Mouse (Mus musculus) bone marrow, adult 2 months (tissue): ENCODE measurements around the gene Frem2. TPM values are rescaled to one million over a fixed set of nuclear protein-coding genes. Genes with fewer than 3 reads are reported as not detected.

ENCODE experiments used
- H3K27ac ChIP-seq: fragments of 200-500 bp; 2 replicates; pipeline ENCODE4 v1.5.1; 2012; ENCODE audit warnings: low read depth, mild to moderate bottlenecking, control low read depth, inconsistent platforms, low read length; ENCODE audit not compliant: control insufficient read depth, poor library complexity, insufficient read depth
- H3K4me1 ChIP-seq: fragments of 200-500 bp; 2 replicates; pipeline ENCODE4 v1.6.1; 2011; ENCODE audit warnings: low read length; ENCODE audit not compliant: control insufficient read depth, insufficient read depth
- H3K4me3 ChIP-seq: fragments of 200-500 bp; replicated peaks from 2 replicates; pipeline ENCODE3; 2011; ENCODE audit warnings: mild to moderate bottlenecking, low read depth, low read length, control low read depth; ENCODE audit not compliant: control insufficient read depth
- CTCF ChIP-seq: fragments of 200-500 bp; IDR thresholded peaks from 2 replicates; pipeline ENCODE4 v1.5.1; 2011; ENCODE audit warnings: low read length, control low read depth; ENCODE audit not compliant: control insufficient read depth, insufficient read depth
- POLR2A ChIP-seq: fragments of 200-500 bp; IDR thresholded peaks from 2 replicates; pipeline ENCODE4 v1.6.1; 2011; ENCODE audit warnings: low read depth, mild to moderate bottlenecking, control low read depth, low read length, borderline replicate concordance; ENCODE audit not compliant: control insufficient read depth
- WGBS: fragments of 180-500 bp; shearing (Covaris S2); methylation state at CpG from one replicate; pipeline ENCODE4 v1.1.7; 2018; 5-methylcytosine and 5-hydroxymethylcytosine counted together
- polyA plus RNA-seq: library from polyadenylated mRNA; stranded (reverse); fragments of >200 nt; gene quantifications from 2 replicates; pipeline ENCODE4 v1.2.4, GENCODE M21; 2011; ENCODE audit warnings: low replicate concordance; ENCODE audit not compliant: missing spikeins, insufficient read depth, insufficient read length

The Frem2 gene
- polyA plus RNA-seq, 1 experiment, result 0.22 TPM

- Histone ChIP-seq H3K4me3 (no peak overlapping the region), H3K4me1 (no peaks in the 10 kb centered on the region), H3K27ac (no peak overlapping the region)
- no peak for TF ChIP-seq CTCF
- 76% methylated on average over 4 of the region's 4 CpGs for WGBS
Measured at GRCm38 (mm10) chr3:53594471-53594870, 62.7 kb downstream of the Frem2 start.

GRCm38 (mm10) chr3:53593718-53594117 is 63.4 kb downstream of the Frem2 start:
- TF ChIP-seq CTCF, result no peak
- TF ChIP-seq POLR2A, result no peak
- Histone ChIP-seq H3K27ac (no peak overlapping the region), H3K4me3 (no peak overlapping the region), H3K4me1 (no peaks in the 10 kb centered on the region)
- WGBS, result 52% methylated on average over 3 of the region's 3 CpGs

DNA sequence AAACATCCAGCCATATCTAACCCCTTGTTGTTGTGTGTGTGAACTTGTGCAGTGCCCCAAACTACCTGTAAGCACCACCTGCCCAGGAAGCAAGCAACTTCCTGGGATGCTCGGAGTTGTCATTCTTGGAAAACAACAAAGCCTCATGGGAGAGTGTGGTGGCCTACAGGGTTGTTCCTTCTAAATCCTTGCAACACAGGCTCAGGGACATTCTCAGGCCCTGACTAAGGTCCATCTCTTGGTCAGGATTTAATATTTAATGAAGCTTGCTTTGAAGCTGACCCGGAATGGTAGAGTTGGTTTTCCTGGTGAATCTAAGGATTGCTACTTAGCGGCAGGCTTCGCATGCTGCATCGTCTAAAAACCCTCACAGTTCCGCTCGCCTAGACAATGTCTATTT is 65.1 kb downstream of the Frem2 start:
- Histone ChIP-seq H3K27ac (no peak overlapping the region), H3K4me3 (no peak overlapping the region), H3K4me1 (no peaks in the 10 kb centered on the region)
- TF ChIP-seq POLR2A, result no peak
- no peak for TF ChIP-seq CTCF
- WGBS, result 87% methylated on average over 7 of the region's 7 CpGs

GRCm38 (mm10) chr3:53590139-53590621 is 67.0 kb downstream of the Frem2 start:
- 0% methylated on average over 2 of the region's 2 CpGs for WGBS
- TF ChIP-seq POLR2A (no peak), CTCF (no peak)
- H3K27ac ChIP-seq, result no peak overlapping the region
- H3K4me3 ChIP-seq, result no peak overlapping the region
- H3K4me1 ChIP-seq, result no peaks in the 10 kb centered on the region

- Histone ChIP-seq H3K27ac (no peak overlapping the region), H3K4me3 (no peak overlapping the region), H3K4me1 (no peaks in the 10 kb centered on the region)
- TF ChIP-seq CTCF (no peak), POLR2A (no peak)
- 73% methylated on average over 8 of the region's 8 CpGs for WGBS
Measured at GRCm38 (mm10) chr3:53583248-53583647, 73.9 kb downstream of the Frem2 start.

GRCm38 (mm10) chr3:53580596-53581254 is 76.4 kb downstream of the Frem2 start:
- H3K4me1 ChIP-seq, result no peaks in the 10 kb centered on the region
- H3K27ac ChIP-seq, result no peak overlapping the region
- no peak overlapping the region for H3K4me3 ChIP-seq
- TF ChIP-seq CTCF, result no peak
- TF ChIP-seq POLR2A, result no peak
- WGBS, result 9% methylated on average over 5 of the region's 5 CpGs

DNA sequence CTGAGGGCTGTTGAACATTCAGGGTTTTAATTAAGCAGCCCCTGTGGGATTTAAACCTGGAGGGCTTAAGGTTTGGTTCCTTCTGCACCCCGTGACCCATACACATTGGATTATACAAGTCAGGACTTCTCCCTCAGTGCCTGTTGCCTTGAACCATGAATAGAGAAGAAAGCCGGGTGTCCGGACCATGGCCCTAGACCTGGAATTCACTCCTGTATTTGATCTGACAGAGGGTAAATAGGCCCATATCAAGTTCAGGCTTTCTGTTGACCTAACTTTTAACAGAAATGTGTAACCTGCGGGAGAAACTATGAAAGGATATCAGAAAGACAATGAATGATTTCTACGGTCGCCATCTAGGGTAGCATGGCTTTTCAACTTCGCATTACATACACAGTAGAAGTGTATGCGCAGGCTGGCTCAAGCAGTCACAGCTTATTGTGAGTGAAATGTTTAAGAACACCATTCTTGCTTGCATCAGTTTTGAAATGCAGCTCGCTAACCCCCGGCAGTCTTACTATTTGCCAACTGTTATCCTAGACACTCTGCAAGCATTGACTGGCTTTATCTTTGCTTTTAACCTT is 77.9 kb downstream of the Frem2 start:
- no peak for TF ChIP-seq POLR2A
- TF ChIP-seq CTCF, result no peak
- 84% methylated on average over 10 of the region's 10 CpGs for WGBS
- no peaks in the 10 kb centered on the region for H3K4me1 ChIP-seq
- H3K4me3 ChIP-seq, result no peak overlapping the region
- no peak overlapping the region for H3K27ac ChIP-seq

DNA sequence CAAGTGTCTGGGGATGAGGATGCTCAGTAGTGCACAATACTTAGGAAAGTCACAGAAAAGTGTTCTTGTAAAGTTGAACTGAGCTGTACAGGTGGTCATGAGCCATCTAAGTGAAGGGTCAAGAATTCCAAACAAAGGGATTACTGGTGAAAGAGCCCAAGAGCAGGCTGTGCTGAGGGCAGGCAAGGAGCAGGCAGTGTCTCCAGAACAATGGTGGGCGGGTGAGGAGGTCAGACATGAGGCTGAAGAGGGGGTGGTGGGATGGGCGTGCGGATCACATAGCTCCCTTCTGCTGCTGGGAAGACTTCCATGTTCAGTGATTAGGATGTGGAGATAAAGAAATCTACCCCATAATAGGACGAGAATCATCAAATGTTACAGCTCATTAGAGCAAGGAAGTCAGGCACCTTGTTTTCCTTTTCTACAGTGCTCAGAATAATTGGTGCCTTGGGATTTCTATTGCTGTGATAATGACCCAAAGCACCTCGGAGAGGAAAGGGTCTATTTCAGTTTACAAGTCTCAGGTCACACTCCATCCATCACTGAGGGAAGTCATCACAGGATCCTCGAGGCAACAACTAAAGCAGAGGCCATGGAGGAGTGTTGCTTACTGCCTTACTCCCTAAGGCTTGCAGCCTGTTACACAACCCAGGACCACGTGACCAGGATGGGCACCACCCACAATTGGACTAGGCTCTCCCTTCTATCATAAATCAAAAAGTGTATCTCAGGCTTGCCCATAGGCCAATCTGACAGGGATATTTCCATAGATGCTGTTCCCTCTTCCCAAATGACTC is 80.6 kb downstream of the Frem2 start:
- Histone ChIP-seq H3K4me1 (no peaks in the 10 kb centered on the region), H3K27ac (no peak overlapping the region), H3K4me3 (no peak overlapping the region)
- 74% methylated on average over 7 of the region's 7 CpGs for WGBS
- TF ChIP-seq CTCF (no peak), POLR2A (no peak)
